Mouse (Mus musculus) embryonic facial prominence, embryonic 14.5 days (tissue): ENCODE data around the gene Slc25a27. TPM values are rescaled to one million over a fixed set of nuclear protein-coding genes. Genes with fewer than 3 reads are reported as not detected.

ENCODE experiments used
- ATAC-seq: fragments of 200-750 bp; cut with Nextera tagmentation; 2 replicates; pipeline ENCODE4 v1.8.0; 2017; ENCODE audit warnings: low read depth, moderate number of reproducible peaks, moderate TSS enrichment
- DNase-seq: peaks from one replicate; pipeline ENCODE4 v3.0.0-alpha.2; 2015; ENCODE audit warnings: low spot score
- H3K27ac ChIP-seq: fragments of 300-500 bp; sonication (generic); replicated peaks from 2 replicates; pipeline ENCODE4 v1.5.1; 2014; ENCODE audit warnings: low read depth, mild to moderate bottlenecking, low read length, moderate library complexity
- H3K27me3 ChIP-seq: fragments of 300-500 bp; sonication (generic); replicated peaks from 2 replicates; pipeline ENCODE4 v1.6.1; 2014; ENCODE audit warnings: low read length; ENCODE audit not compliant: control insufficient read depth, insufficient read depth
- H3K36me3 ChIP-seq: fragments of 300-500 bp; sonication (generic); 2 replicates; pipeline ENCODE4 v1.6.1; 2014; ENCODE audit warnings: low read length, mixed read lengths; ENCODE audit not compliant: control insufficient read depth, insufficient read depth
- H3K4me1 ChIP-seq: fragments of 300-500 bp; sonication (generic); 2 replicates; pipeline ENCODE4 v1.6.1; 2014; ENCODE audit warnings: antibody characterized with exemption, low read length; ENCODE audit not compliant: control insufficient read depth, insufficient read depth
- H3K4me2 ChIP-seq: fragments of 300-500 bp; sonication (generic); 2 replicates; pipeline ENCODE4 v1.6.1; 2014; ENCODE audit warnings: low read depth, mild to moderate bottlenecking, low read length, moderate library complexity, mixed read lengths
- H3K4me3 ChIP-seq: fragments of 300-500 bp; sonication (generic); 2 replicates; pipeline ENCODE4 v1.5.1; 2014; ENCODE audit warnings: low read depth, mild to moderate bottlenecking, low read length
- H3K9ac ChIP-seq: fragments of 300-500 bp; sonication (generic); 2 replicates; pipeline ENCODE4 v1.6.1; 2014; ENCODE audit warnings: low read depth, mild to moderate bottlenecking, low read length, moderate library complexity, mixed read lengths
- H3K9me3 ChIP-seq: fragments of 300-500 bp; sonication (generic); 2 replicates; pipeline ENCODE4 v1.6.1; 2016; ENCODE audit warnings: low read length; ENCODE audit not compliant: control insufficient read depth
- WGBS: fragments of 180-500 bp; shearing (Covaris S2); extraction: QIAGEN DNeasy Blood & Tissue Kit; methylation state at CpG from one replicate; pipeline ENCODE4 v1.1.7; 2014; 5-methylcytosine and 5-hydroxymethylcytosine counted together
- polyA plus RNA-seq: library from polyadenylated mRNA; unstranded; fragments of >200 nt; fragmentation: Nextera tagmentation; extraction: Ambion mirVana; gene quantifications from 2 replicates; pipeline ENCODE4 v1.2.1, GENCODE M21; 2014

Gene Slc25a27
- polyA plus RNA-seq, 1 experiment from 2014 or later, result 14.8 TPM

GRCm38 (mm10) chr17:43667290-43667843 is 353 bp upstream of the Slc25a27 start, which contains the start of gene Cyp39a1:
Cyp39a1 (plus strand) TSS chr17:43667425.
- Histone ChIP-seq H3K4me3 (peak within 1 kb of the TSS; percentile 93), H3K27me3 (no peaks in the 10 kb centered on the region), H3K9me3 (no peaks in the 10 kb centered on the region), H3K27ac (peak within 1 kb of the TSS; percentile 58), H3K4me1 (peaks cover 24% of the 10 kb centered on the region), H3K9ac (peak within 1 kb of the TSS; percentile 85), H3K36me3 (no peaks in the 10 kb centered on the region), H3K4me2 (peak within 1 kb of the TSS; percentile 86)
- WGBS, result under 1% methylated on average over 17 of the region's 17 CpGs
- ATAC-seq, result no peak
- DNase-seq, result no peak

DNA sequence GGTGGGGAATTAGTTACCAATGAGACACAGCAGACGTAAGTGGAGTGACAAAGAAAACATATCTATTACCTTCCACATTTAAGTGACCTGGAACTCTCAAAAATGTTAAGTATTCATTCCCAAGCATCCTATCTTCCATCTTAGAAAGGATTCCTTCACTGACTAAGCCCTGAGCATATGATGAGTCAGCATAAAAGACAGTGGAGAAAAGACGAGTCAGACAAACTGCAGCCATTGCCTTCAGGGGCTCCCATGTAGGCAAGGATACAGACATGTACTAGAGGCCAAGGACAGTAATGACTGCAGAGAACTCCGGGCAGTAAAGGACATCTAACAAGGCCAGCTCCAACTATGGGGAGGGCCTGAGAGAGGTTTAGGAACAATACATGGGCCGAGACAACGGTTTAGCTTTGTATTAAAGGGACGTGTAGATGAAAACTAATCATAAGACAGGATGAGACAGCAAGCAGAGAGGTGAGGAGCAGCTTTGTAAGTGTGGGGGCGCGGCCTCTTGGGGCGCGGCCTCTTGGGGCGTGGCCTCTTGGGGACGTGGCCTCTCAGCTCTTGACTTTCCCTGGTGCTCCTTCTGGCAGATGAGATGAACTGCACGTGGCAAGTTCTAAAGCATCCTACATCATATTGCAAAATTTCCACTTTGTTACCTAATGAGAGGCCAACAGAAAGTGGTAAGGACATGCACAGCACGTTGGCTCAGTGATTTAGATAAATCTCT is 15.5 kb downstream of the Slc25a27 start:
- Histone ChIP-seq H3K4me1 (no peaks in the 10 kb centered on the region), H3K9ac (no peak overlapping the region), H3K27ac (no peak overlapping the region), H3K27me3 (no peaks in the 10 kb centered on the region), H3K4me3 (no peak overlapping the region), H3K9me3 (no peaks in the 10 kb centered on the region), H3K4me2 (no peak overlapping the region), H3K36me3 (peaks cover 57% of the 10 kb centered on the region)
- WGBS, result 71% methylated on average over 14 of the region's 14 CpGs
- no peak for DNase-seq
- no peak for ATAC-seq

DNA sequence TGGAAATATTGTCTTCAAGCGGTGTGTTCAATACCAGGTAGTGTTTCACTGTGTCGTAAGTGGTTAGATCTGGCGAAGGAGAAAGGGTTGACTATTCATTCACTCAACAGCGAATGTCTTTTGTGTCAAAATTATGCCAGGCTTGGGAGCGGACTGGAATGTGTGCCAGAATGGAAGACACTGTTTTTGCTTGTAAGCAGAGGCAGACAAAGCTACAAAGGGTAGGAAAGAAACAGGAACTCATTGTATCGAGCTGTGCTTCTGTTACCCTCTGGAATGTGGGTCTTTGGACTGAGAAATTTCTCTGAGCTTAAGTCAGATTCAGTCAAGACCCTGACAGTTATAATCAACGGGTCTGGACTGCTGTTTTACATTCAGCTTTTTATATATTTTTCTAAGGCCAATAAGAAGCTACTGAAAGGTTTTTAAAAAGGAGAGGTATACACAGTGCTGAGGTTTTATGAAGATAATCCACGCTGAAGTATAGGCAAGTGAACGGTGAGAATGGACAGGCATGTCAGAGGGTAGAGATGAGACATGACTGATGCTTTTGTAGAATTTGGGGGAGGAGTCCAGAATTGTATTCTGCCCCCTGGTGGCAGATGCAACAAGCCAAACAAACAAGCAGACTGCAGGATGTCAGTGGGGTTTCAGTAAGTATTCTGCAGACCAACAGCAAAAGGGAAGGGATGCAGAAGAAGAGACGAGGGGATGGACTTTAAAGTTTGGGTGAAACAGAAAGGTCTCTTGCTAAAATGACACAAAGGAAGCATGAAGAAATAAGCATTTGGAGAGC is 17.2 kb downstream of the Slc25a27 start:
- ATAC-seq, result no peak
- 71% methylated on average over 10 of the region's 10 CpGs for WGBS

DNA sequence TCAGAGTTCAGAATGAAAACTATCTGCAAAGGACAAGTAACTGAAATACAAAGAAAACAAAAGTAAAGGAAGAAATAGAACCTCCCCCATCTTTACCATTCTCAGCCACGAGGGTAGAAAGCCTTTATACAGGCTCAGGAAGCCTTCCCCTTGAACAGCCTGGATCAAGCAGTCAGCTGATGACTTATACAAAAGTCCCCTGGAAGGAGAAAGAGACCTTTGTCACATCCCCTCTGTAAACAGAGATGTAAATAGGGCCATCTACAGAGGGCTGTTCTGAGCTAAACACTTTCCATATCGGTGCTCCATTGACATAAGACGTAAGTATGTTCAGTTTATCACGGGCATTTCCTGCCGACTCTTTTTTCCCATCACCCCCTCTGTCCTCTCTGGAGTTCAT is 20.1 kb downstream of the Slc25a27 start:
- ATAC-seq, result no peak
- Histone ChIP-seq H3K4me1 (no peaks in the 10 kb centered on the region), H3K27ac (no peak overlapping the region), H3K9ac (no peak overlapping the region), H3K9me3 (no peaks in the 10 kb centered on the region), H3K4me2 (no peak overlapping the region), H3K27me3 (no peaks in the 10 kb centered on the region), H3K36me3 (peaks cover 53% of the 10 kb centered on the region), H3K4me3 (no peak overlapping the region)
- no peak for DNase-seq
- WGBS, result 58% methylated on average over 5 of the region's 5 CpGs

More for the DNA sequence above, 17.2 kb downstream of the Slc25a27 start:
- Histone ChIP-seq H3K4me1 (no peaks in the 10 kb centered on the region), H3K9me3 (no peaks in the 10 kb centered on the region), H3K4me2 (no peak overlapping the region), H3K9ac (no peak overlapping the region), H3K27me3 (no peaks in the 10 kb centered on the region), H3K27ac (no peak overlapping the region), H3K36me3 (peaks cover 54% of the 10 kb centered on the region), H3K4me3 (no peak overlapping the region)
- no peak for DNase-seq

DNA sequence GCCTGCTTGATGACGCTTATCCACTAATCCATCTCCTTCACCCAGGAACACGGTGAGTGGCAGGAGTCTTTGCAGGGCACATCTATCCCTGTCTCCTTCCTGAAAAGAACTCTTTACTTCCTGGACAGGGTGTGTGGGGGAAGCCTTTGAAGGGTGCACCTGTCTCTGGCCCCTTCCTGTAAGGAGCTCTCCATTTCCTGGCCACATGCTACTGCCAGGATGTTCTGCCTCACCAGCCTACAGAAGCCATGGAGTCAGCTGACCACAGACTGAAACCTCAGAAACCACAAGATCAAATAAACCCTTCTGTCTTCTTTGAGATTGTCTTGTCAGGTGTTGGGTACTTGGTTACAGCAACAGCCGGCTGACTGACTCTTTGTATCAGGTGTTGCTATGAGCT is 21.9 kb downstream of the Slc25a27 start:
- peaks cover 39% of the 10 kb centered on the region for H3K36me3 ChIP-seq
- no peak for DNase-seq
- no peak for ATAC-seq
- H3K4me2 ChIP-seq, result no peak overlapping the region
- no peak overlapping the region for H3K9ac ChIP-seq
- H3K9me3 ChIP-seq, result no peaks in the 10 kb centered on the region
- H3K27me3 ChIP-seq, result no peaks in the 10 kb centered on the region
- WGBS, result 91% methylated on average over 3 of the region's 3 CpGs
- no peaks in the 10 kb centered on the region for H3K4me1 ChIP-seq
- no peak overlapping the region for H3K27ac ChIP-seq
- no peak overlapping the region for H3K4me3 ChIP-seq

DNA sequence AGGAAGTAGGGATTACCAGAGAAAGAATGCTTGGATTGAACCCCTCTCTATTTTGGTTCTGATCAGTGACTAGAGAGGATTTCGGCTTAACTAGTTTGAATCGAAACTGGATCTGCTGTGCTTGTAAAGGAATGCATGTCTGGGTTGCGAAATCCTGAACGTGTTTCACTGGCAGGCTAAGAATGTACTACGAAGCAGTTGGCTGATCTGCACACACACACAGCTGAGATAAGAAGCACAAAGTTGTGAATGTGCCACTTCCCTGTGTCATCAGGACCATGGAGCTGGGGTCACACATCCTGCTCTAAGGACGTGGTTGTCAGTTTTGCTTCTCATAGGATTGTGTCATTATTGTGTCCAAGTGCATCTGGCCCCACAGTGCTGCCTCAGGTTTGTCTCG is 22.6 kb downstream of the Slc25a27 start:
- no peak for ATAC-seq
- peaks cover 34% of the 10 kb centered on the region for H3K36me3 ChIP-seq
- 73% methylated on average over 7 of the region's 7 CpGs for WGBS
- no peaks in the 10 kb centered on the region for H3K27me3 ChIP-seq
- H3K4me2 ChIP-seq, result no peak overlapping the region
- no peak overlapping the region for H3K4me3 ChIP-seq
- DNase-seq, result peak; percentile 57
- H3K9ac ChIP-seq, result no peak overlapping the region
- no peak overlapping the region for H3K27ac ChIP-seq
- H3K9me3 ChIP-seq, result no peaks in the 10 kb centered on the region
- H3K4me1 ChIP-seq, result no peaks in the 10 kb centered on the region

GRCm38 (mm10) chr17:43643191-43643590 is 23.8 kb downstream of the Slc25a27 start:
- no peak overlapping the region for H3K9ac ChIP-seq
- WGBS, result 72% methylated on average over 7 of the region's 7 CpGs

DNA sequence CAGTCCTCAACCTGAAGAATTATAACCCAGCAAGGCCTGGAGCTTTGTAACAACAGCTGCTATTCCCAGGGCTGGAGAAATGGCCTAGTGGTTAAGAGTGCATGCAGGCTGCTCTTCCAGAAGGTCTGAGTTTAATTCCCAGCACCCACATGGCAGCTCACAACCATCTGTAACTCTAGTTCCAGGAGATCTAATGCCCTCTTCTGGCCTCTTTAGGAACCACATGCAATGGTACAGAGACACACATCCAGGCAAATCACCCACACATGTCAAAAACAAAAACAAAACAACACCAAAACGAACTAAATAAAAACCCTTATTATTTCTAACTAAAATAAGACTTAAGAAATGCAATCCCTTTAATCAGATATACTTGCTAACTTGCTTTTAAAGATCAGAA is 26.2 kb downstream of the Slc25a27 start:
- 88% methylated on average over 1 of the region's 1 CpGs for WGBS
- no peaks in the 10 kb centered on the region for H3K9me3 ChIP-seq
- no peak for DNase-seq
- H3K4me3 ChIP-seq, result no peak overlapping the region
- ATAC-seq, result no peak
- no peak overlapping the region for H3K4me2 ChIP-seq
- H3K4me1 ChIP-seq, result no peaks in the 10 kb centered on the region
- H3K27ac ChIP-seq, result no peak overlapping the region
- peaks cover 15% of the 10 kb centered on the region for H3K36me3 ChIP-seq
- H3K27me3 ChIP-seq, result no peaks in the 10 kb centered on the region
- H3K9ac ChIP-seq, result no peak overlapping the region

More at GRCm38 (mm10) chr17:43643191-43643590, 23.8 kb downstream of the Slc25a27 start:
- Histone ChIP-seq H3K36me3 (peaks cover 26% of the 10 kb centered on the region), H3K27ac (no peak overlapping the region), H3K4me3 (no peak overlapping the region), H3K27me3 (no peaks in the 10 kb centered on the region), H3K9me3 (no peaks in the 10 kb centered on the region), H3K4me2 (no peak overlapping the region), H3K4me1 (no peaks in the 10 kb centered on the region)
- ATAC-seq (no peak), DNase-seq (no peak)
